Mouse (Mus musculus) heart, embryonic 16.5 days (tissue): ENCODE results near the gene Tln2. TPM values are rescaled to one million over a fixed set of nuclear protein-coding genes. Genes with fewer than 3 reads are reported as not detected.
A peak's percentile ranks its signal among the peaks of the same experiment; 100 is the strongest.

Experiments used
- ATAC-seq: fragments of 200-750 bp; cut with Nextera tagmentation; replicated peaks from 2 replicates; pipeline ENCODE4 v1.8.0; 2017; ENCODE audit warnings: moderate number of reproducible peaks; ENCODE audit not compliant: insufficient read depth, low FRiP score; ENCODE audit errors: extremely low read depth
- H3K27ac ChIP-seq: fragments of 300-500 bp; sonication (generic); 2 replicates; pipeline ENCODE4 v1.5.1; 2014; ENCODE audit warnings: mild to moderate bottlenecking, low read length, control low read depth, moderate library complexity
- H3K27me3 ChIP-seq: fragments of 300-500 bp; sonication (generic); 2 replicates; pipeline ENCODE4 v1.6.1; 2014; ENCODE audit warnings: low read length, mixed read lengths; ENCODE audit not compliant: control insufficient read depth, insufficient read depth
- H3K36me3 ChIP-seq: fragments of 300-500 bp; sonication (generic); 2 replicates; pipeline ENCODE4 v1.6.1; 2014; ENCODE audit not compliant: control insufficient read depth, insufficient read depth
- H3K4me1 ChIP-seq: fragments of 300-500 bp; sonication (generic); 2 replicates; pipeline ENCODE4 v1.6.1; 2014; ENCODE audit warnings: low read length, mixed read lengths; ENCODE audit not compliant: control insufficient read depth, insufficient read depth
- H3K4me2 ChIP-seq: fragments of 300-500 bp; sonication (generic); 2 replicates; pipeline ENCODE4 v1.6.1; 2014; ENCODE audit warnings: low read depth, mild to moderate bottlenecking, control low read depth, low read length
- H3K4me3 ChIP-seq: fragments of 300-500 bp; sonication (generic); 2 replicates; pipeline ENCODE4 v1.5.1; 2014; ENCODE audit warnings: mild to moderate bottlenecking, control low read depth, low read length
- H3K9ac ChIP-seq: fragments of 300-500 bp; sonication (generic); 2 replicates; pipeline ENCODE4 v1.6.1; 2014; ENCODE audit warnings: low read length, control low read depth
- H3K9me3 ChIP-seq: fragments of 300-500 bp; sonication (generic); replicated peaks from 2 replicates; pipeline ENCODE4 v1.6.1; 2016; ENCODE audit warnings: low read length; ENCODE audit not compliant: control insufficient read depth
- WGBS: fragments of 180-500 bp; shearing (Covaris S2); extraction: QIAGEN DNeasy Blood & Tissue Kit; methylation state at CpG from one replicate; pipeline ENCODE4 v1.1.7; 2014; 5-methylcytosine and 5-hydroxymethylcytosine counted together
- polyA plus RNA-seq: library from polyadenylated mRNA; unstranded; fragments of >200 nt; fragmentation: Nextera tagmentation; extraction: Ambion mirVana; gene quantifications from 2 replicates; pipeline ENCODE4 v1.2.1, GENCODE M21; 2015

The Tln2 gene
- polyA plus RNA-seq = 51.5 and 59.3 TPM in 2 replicates

DNA sequence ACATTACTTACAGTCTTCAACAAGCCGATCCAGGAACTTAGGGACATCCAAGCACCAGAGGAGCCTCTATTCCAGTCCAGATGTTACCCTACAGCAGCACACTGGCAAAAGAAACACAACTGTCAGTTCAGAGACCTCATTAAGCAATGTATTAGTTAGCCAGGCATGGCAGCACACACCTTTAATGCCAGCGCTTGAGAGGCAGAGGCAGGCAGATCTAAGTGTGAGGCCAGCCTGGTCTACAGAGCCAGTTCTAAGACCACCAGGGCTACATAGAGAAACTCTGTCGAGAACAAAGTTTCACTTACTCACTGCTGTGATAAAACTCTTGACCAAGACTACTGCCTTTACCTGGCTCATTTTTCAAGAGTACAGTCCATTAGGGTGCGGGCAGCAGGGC, at the start of gene Tln2:
Tln2 (minus strand) TSS at position 101 of the 400 bp plus-strand sequence.
- Histone ChIP-seq H3K4me1 (peaks cover 14% of the 10 kb centered on the region; the same call in 1 of the 2 replicates), H3K9ac (no peak within 1 kb of the TSS), H3K27ac (no peak within 1 kb of the TSS), H3K4me2 (no peak within 1 kb of the TSS), H3K36me3 (peaks cover 18% of the 10 kb centered on the region), H3K4me3 (no peak within 1 kb of the TSS), H3K27me3 (no peaks in the 10 kb centered on the region), H3K9me3 (no peaks in the 10 kb centered on the region; the same call in 1 of the 2 replicates)
- ATAC-seq = no peak
- 88% methylated on average over 4 of the region's 4 CpGs for WGBS

DNA sequence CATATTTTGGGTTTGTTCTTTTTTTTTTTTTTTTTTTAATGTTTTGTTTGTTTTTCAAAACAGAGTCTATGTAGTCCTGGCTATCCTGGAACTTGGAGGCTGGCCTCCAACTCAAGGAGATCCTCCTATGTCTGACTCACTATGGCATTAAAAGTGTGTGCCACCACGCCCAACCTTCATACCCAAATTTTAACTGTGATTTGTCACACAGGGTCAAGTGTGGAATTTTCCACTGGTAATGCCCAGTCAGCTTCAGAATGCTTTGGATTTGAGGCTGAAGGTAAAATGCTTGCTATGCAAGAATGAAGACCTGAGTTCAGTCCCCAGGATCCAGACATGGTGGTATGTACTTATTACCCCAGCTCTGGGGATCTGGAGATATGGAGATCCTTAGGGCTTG, 49.7 kb upstream of the Tln2 start:
- Histone ChIP-seq H3K9me3 (no peaks in the 10 kb centered on the region), H3K27ac (no peak overlapping the region), H3K27me3 (no peaks in the 10 kb centered on the region), H3K4me2 (no peak overlapping the region), H3K36me3 (no peaks in the 10 kb centered on the region), H3K4me3 (no peak overlapping the region), H3K4me1 (peaks cover 29% of the 10 kb centered on the region), H3K9ac (no peak overlapping the region)
- no peak for ATAC-seq
- 91% methylated on average over 1 of the region's 1 CpGs for WGBS

GRCm38 (mm10) chr9:67607786-67608366, 48.4 kb upstream of the Tln2 start:
- 52% methylated on average over 9 of the region's 9 CpGs for WGBS
- Histone ChIP-seq H3K4me3 (no peak overlapping the region), H3K27me3 (no peaks in the 10 kb centered on the region), H3K4me2 (peak overlapping the region; percentile 18; the same call in 1 of the 2 replicates), H3K36me3 (no peaks in the 10 kb centered on the region), H3K9ac (no peak overlapping the region), H3K27ac (peak overlapping the region; percentile 73), H3K9me3 (no peaks in the 10 kb centered on the region), H3K4me1 (peaks cover 31% of the 10 kb centered on the region)
- no peak for ATAC-seq

DNA sequence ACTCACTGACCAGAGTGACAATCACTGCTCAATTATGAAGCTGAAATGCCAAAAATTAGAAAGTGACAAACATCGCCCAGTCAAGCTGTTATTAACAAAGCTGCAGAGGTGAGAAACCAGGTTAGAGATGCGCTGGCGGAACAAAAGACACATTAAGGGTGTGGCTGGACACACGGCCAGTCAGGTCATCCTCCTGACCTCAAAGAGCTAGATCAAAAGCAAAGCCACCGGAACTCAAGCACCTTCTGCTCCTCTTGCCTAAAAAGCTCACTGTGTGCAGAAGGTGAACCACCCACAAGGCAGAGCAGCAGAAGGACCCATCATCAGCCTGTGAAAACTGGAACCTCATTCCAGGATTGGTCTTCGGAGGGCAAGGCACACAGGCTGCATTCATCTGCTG, 47.8 kb upstream of the Tln2 start:
- Histone ChIP-seq H3K9me3 (no peaks in the 10 kb centered on the region), H3K4me2 (no peak overlapping the region), H3K36me3 (no peaks in the 10 kb centered on the region), H3K4me3 (no peak overlapping the region), H3K4me1 (peaks cover 37% of the 10 kb centered on the region), H3K27ac (no peak overlapping the region), H3K27me3 (no peaks in the 10 kb centered on the region), H3K9ac (no peak overlapping the region)
- ATAC-seq = no peak
- 88% methylated on average over 6 of the region's 6 CpGs for WGBS

- Histone ChIP-seq H3K27me3 (no peaks in the 10 kb centered on the region), H3K36me3 (no peaks in the 10 kb centered on the region), H3K27ac (peak overlapping the region; percentile 71), H3K9ac (no peak overlapping the region), H3K4me2 (peak overlapping the region; percentile 30; the same call in 1 of the 2 replicates), H3K4me3 (no peak overlapping the region), H3K4me1 (peaks cover 38% of the 10 kb centered on the region), H3K9me3 (no peaks in the 10 kb centered on the region)
- no peak; the same call in 1 of the 2 replicates for ATAC-seq
- 44% methylated on average over 7 of the region's 7 CpGs for WGBS
Observed at GRCm38 (mm10) chr9:67605867-67606435, 46.4 kb upstream of the Tln2 start.

- Histone ChIP-seq H3K27me3 (no peaks in the 10 kb centered on the region), H3K36me3 (no peaks in the 10 kb centered on the region), H3K9ac (no peak overlapping the region), H3K9me3 (no peaks in the 10 kb centered on the region), H3K4me2 (no peak overlapping the region), H3K27ac (no peak overlapping the region), H3K4me1 (peaks cover 44% of the 10 kb centered on the region), H3K4me3 (no peak overlapping the region)
- ATAC-seq = no peak
Observed at GRCm38 (mm10) chr9:67604940-67605339, 45.4 kb upstream of the Tln2 start.

GRCm38 (mm10) chr9:67602347-67602746, 42.8 kb upstream of the Tln2 start:
- peaks cover 31% of the 10 kb centered on the region for H3K4me1 ChIP-seq
- H3K4me3 ChIP-seq = no peak overlapping the region
- H3K9ac ChIP-seq = no peak overlapping the region
- H3K27me3 ChIP-seq = no peaks in the 10 kb centered on the region
- no peaks in the 10 kb centered on the region for H3K36me3 ChIP-seq
- no peaks in the 10 kb centered on the region for H3K9me3 ChIP-seq
- ATAC-seq = no peak
- no peak overlapping the region for H3K27ac ChIP-seq
- 82% methylated on average over 5 of the region's 5 CpGs for WGBS
- H3K4me2 ChIP-seq = no peak overlapping the region

GRCm38 (mm10) chr9:67595221-67595620, 35.7 kb upstream of the Tln2 start:
- H3K4me1 ChIP-seq = peaks cover 13% of the 10 kb centered on the region
- no peak overlapping the region for H3K4me2 ChIP-seq
- no peak overlapping the region for H3K4me3 ChIP-seq
- peaks cover 4% of the 10 kb centered on the region for H3K9me3 ChIP-seq
- no peak for ATAC-seq
- H3K9ac ChIP-seq = no peak overlapping the region
- no peaks in the 10 kb centered on the region for H3K36me3 ChIP-seq
- H3K27me3 ChIP-seq = no peaks in the 10 kb centered on the region
- H3K27ac ChIP-seq = no peak overlapping the region
- WGBS = 70% methylated on average over 5 of the region's 5 CpGs

GRCm38 (mm10) chr9:67593469-67594141, 34.1 kb upstream of the Tln2 start:
- Histone ChIP-seq H3K4me3 (no peak overlapping the region), H3K27ac (no peak overlapping the region), H3K36me3 (no peaks in the 10 kb centered on the region), H3K9me3 (peaks cover 4% of the 10 kb centered on the region), H3K4me2 (no peak overlapping the region), H3K4me1 (peaks cover 21% of the 10 kb centered on the region), H3K9ac (no peak overlapping the region), H3K27me3 (no peaks in the 10 kb centered on the region)
- 86% methylated on average over 9 of the region's 9 CpGs for WGBS
- ATAC-seq = no peak
